Mouse (Mus musculus) MEL (cell line): ENCODE measurements around the gene Ror1. TPM values are rescaled to one million over a fixed set of nuclear protein-coding genes. Genes with fewer than 3 reads are reported as not detected.

ENCODE experiments used
- DNase-seq: peaks from one replicate; pipeline ENCODE4 v3.0.0; 2011; ENCODE audit warnings: low read depth, low spot score
- H3K27ac ChIP-seq: 2 replicates; pipeline ENCODE4 v1.5.1; 2012; ENCODE audit warnings: low read depth, mild to moderate bottlenecking, control low read depth, low read length, moderate library complexity; ENCODE audit not compliant: control insufficient read depth
- H3K27me3 ChIP-seq, 2 experiments: fragments of 150-350 bp in 1 of 2; sonication (generic) in 1 of 2; 2 replicates each; pipeline ENCODE4 v1.6.1; 2012; ENCODE audit warnings: low read length in 2 of 2, mild to moderate bottlenecking in 2 of 2, improper control_type of control experiment in 1 of 2, moderate library complexity in 1 of 2; ENCODE audit not compliant: insufficient read depth in 2 of 2, control insufficient read depth in 1 of 2
- H3K36me3 ChIP-seq, 2 experiments: 2 replicates each; pipeline ENCODE4 v1.6.1; 2012 to 2014; ENCODE audit warnings: low read length in 2 of 2, improper control_type of control experiment in 1 of 2, inconsistent platforms in 1 of 2, mild to moderate bottlenecking in 1 of 2; ENCODE audit not compliant: insufficient read depth in 2 of 2, control insufficient read depth in 1 of 2
- H3K4me1 ChIP-seq, 2 experiments: fragments of 150-350 bp in 1 of 2; sonication (generic) in 1 of 2; 2 replicates each; pipeline ENCODE4 v1.6.1; 2012; ENCODE audit warnings: low read length in 2 of 2, improper control_type of control experiment in 1 of 2, mild to moderate bottlenecking in 1 of 2; ENCODE audit not compliant: insufficient read depth in 2 of 2, control insufficient read depth in 1 of 2
- H3K4me3 ChIP-seq, 2 experiments: fragments of 150-350 bp in 1 of 2; sonication (generic) in 1 of 2; 2 replicates each; pipeline ENCODE4 v1.5.1; 2012; ENCODE audit warnings: low read depth in 2 of 2, low read length in 2 of 2, mild to moderate bottlenecking in 2 of 2, moderate library complexity in 2 of 2, control low read depth in 1 of 2, improper control_type of control experiment in 1 of 2; ENCODE audit not compliant: control insufficient read depth in 1 of 2, insufficient read depth in 1 of 2
- H3K79me2 ChIP-seq: 2 replicates; pipeline ENCODE4 v1.6.1; 2012; ENCODE audit warnings: mild to moderate bottlenecking, low read length, moderate library complexity; ENCODE audit not compliant: control insufficient read depth, poor library complexity, insufficient read depth
- H3K9ac ChIP-seq: 2 replicates; pipeline ENCODE4 v1.6.1; 2012; ENCODE audit warnings: low read depth, mild to moderate bottlenecking, control low read depth, low read length, moderate library complexity; ENCODE audit not compliant: control insufficient read depth, poor library complexity, severe bottlenecking
- H3K9me3 ChIP-seq: fragments of 150-350 bp; sonication (generic); replicated peaks from 2 replicates; pipeline ENCODE4 v1.6.1; 2012; ENCODE audit warnings: mild to moderate bottlenecking, low read length, improper control_type of control experiment, moderate library complexity; ENCODE audit not compliant: insufficient read depth
- BHLHE40 ChIP-seq: IDR thresholded peaks from 2 replicates; pipeline ENCODE4 v1.6.1; 2012; ENCODE audit warnings: low read depth, mild to moderate bottlenecking, inconsistent platforms, low read length, improper control_type of control experiment, borderline replicate concordance
- CHD1 ChIP-seq: IDR thresholded peaks from 2 replicates; pipeline ENCODE4 v1.6.1; 2012; ENCODE audit warnings: low read depth, mild to moderate bottlenecking, inconsistent platforms, low read length, improper control_type of control experiment
- CHD2 ChIP-seq: IDR thresholded peaks from 2 replicates; pipeline ENCODE4 v1.6.1; 2011; ENCODE audit warnings: low read length, improper control_type of control experiment
- ELF1 ChIP-seq: IDR thresholded peaks from 2 replicates; pipeline ENCODE4 v1.6.1; 2014; ENCODE audit warnings: low read depth, mild to moderate bottlenecking, inconsistent platforms, low read length, improper control_type of control experiment, moderate library complexity
- ETS1 ChIP-seq: IDR thresholded peaks from 2 replicates; pipeline ENCODE4 v1.6.1; 2012; ENCODE audit warnings: low read depth, mild to moderate bottlenecking, inconsistent platforms, low read length, improper control_type of control experiment, moderate library complexity
- GATA1 ChIP-seq: IDR thresholded peaks from 2 replicates; pipeline ENCODE4 v1.6.1; 2011; ENCODE audit warnings: low read depth, low read length, improper control_type of control experiment
- MAX ChIP-seq: IDR thresholded peaks from 2 replicates; pipeline ENCODE4 v1.6.1; 2011; ENCODE audit warnings: low read length, improper control_type of control experiment
- MAZ ChIP-seq: IDR thresholded peaks from 2 replicates; pipeline ENCODE4 v1.6.1; 2012; ENCODE audit warnings: low read depth, mild to moderate bottlenecking, inconsistent platforms, low read length, improper control_type of control experiment
- MYB ChIP-seq: IDR thresholded peaks from 2 replicates; pipeline ENCODE4 v1.6.1; 2011; ENCODE audit warnings: mild to moderate bottlenecking, low read depth, low read length, improper control_type of control experiment
- NELFE ChIP-seq: IDR thresholded peaks from 2 replicates; pipeline ENCODE4 v1.6.1; 2011; ENCODE audit warnings: low read depth, low read length, improper control_type of control experiment
- SIN3A ChIP-seq: IDR thresholded peaks from 2 replicates; pipeline ENCODE4 v1.6.1; 2012; ENCODE audit warnings: low read length, improper control_type of control experiment, inconsistent platforms
- SMC3 ChIP-seq: IDR thresholded peaks from 2 replicates; pipeline ENCODE4 v1.6.1; 2011; ENCODE audit warnings: low read depth, low read length, improper control_type of control experiment
- TAL1 ChIP-seq: IDR thresholded peaks from 2 replicates; pipeline ENCODE4 v1.6.1; 2012; ENCODE audit warnings: mild to moderate bottlenecking, inconsistent platforms, low read length, moderate library complexity, mixed read lengths
- UBTF ChIP-seq: IDR thresholded peaks from 2 replicates; pipeline ENCODE4 v1.6.1; 2012; ENCODE audit warnings: low read depth, mild to moderate bottlenecking, inconsistent platforms, low read length, improper control_type of control experiment, moderate library complexity, borderline replicate concordance; ENCODE audit not compliant: insufficient read depth
- ZC3H11A ChIP-seq: IDR thresholded peaks from 2 replicates; pipeline ENCODE4 v1.6.1; 2012; ENCODE audit warnings: low read depth, mild to moderate bottlenecking, inconsistent platforms, low read length, improper control_type of control experiment
- polyA plus RNA-seq, 2 experiments: library from polyadenylated mRNA; stranded (reverse) in 1 of 2; unstranded in 1 of 2; fragments of >175 nt in 1 of 2; fragments of >200 nt in 1 of 2; gene quantifications; 2 replicates each; pipeline versions ENCODE4 v1.2.1 to v1.2.4; 2012; ENCODE audit warnings: low replicate concordance in 2 of 2, low read depth in 1 of 2; ENCODE audit not compliant: insufficient read length in 2 of 2, insufficient read depth in 1 of 2, missing spikeins in 1 of 2
- total RNA-seq: library from RNA; depleted of rRNA; stranded (reverse); fragments of 300-350 nt; gene quantifications from 2 replicates; pipeline ENCODE4 v1.2.3, GENCODE M21; 2012; rRNA removed

Gene Ror1
- total RNA-seq: not detected in 2 replicates
- not detected for polyA plus RNA-seq

GRCm38 (mm10) chr4:100095685-100096595, at the start of gene Ror1:
Ror1 (plus strand) TSS chr4:100095791.
- Histone ChIP-seq H3K79me2 (no peaks in the 10 kb centered on the region), H3K36me3 (no peaks in the 10 kb centered on the region), H3K9ac (no peak within 1 kb of the TSS), H3K27me3 (no peaks in the 10 kb centered on the region), H3K4me3 (no peak within 1 kb of the TSS), H3K27ac (no peak within 1 kb of the TSS), H3K4me1 (no peaks in the 10 kb centered on the region), H3K9me3 (no peaks in the 10 kb centered on the region)
- TF ChIP-seq BHLHE40 (no peak), SIN3A (no peak), MAX (no peak), CHD2 (no peak), TAL1 (no peak), MAZ (no peak), ELF1 (no peak), UBTF (no peak), ZC3H11A (no peak), ETS1 (no peak), MYB (no peak), NELFE (no peak)
- DNase-seq: no peak

GRCm38 (mm10) chr4:100047066-100047465, 48.5 kb upstream of the Ror1 start:
- H3K4me3 ChIP-seq: no peak overlapping the region
- H3K27me3 ChIP-seq: no peaks in the 10 kb centered on the region

GRCm38 (mm10) chr4:100048351-100048950, 47.1 kb upstream of the Ror1 start:
- no peak for TF ChIP-seq TAL1
- TF ChIP-seq SMC3: no peak
- TF ChIP-seq MYB: no peak
- TF ChIP-seq SIN3A: no peak
- no peak for TF ChIP-seq CHD1
- TF ChIP-seq GATA1: no peak
- TF ChIP-seq ZC3H11A: no peak

More at GRCm38 (mm10) chr4:100047066-100047465, 48.5 kb upstream of the Ror1 start:
- DNase-seq: no peak
- H3K9ac ChIP-seq: no peak overlapping the region
- no peak overlapping the region for H3K27ac ChIP-seq
- no peaks in the 10 kb centered on the region for H3K9me3 ChIP-seq
- H3K4me1 ChIP-seq: peaks cover 0 to 4% of the 10 kb centered on the region in 2 experiments; a peak in 2 of 4 replicates
- H3K36me3 ChIP-seq: peaks cover 0 to 2% of the 10 kb centered on the region in 2 experiments; a peak in 1 of 4 replicates
- H3K79me2 ChIP-seq: no peaks in the 10 kb centered on the region
- TF ChIP-seq TAL1: no peak

More at GRCm38 (mm10) chr4:100048351-100048950, 47.1 kb upstream of the Ror1 start:
- H3K27ac ChIP-seq: no peak overlapping the region
- H3K79me2 ChIP-seq: no peaks in the 10 kb centered on the region
- peaks cover 0 to 4% of the 10 kb centered on the region in 2 experiments; a peak in 2 of 4 replicates for H3K4me1 ChIP-seq
- peaks cover 0 to 3% of the 10 kb centered on the region in 2 experiments; a peak in 1 of 4 replicates for H3K36me3 ChIP-seq
- no peaks in the 10 kb centered on the region for H3K27me3 ChIP-seq
- H3K9me3 ChIP-seq: no peaks in the 10 kb centered on the region
- no peak overlapping the region for H3K4me3 ChIP-seq
- no peak for DNase-seq
- no peak overlapping the region for H3K9ac ChIP-seq
